Mouse (Mus musculus) intestine, postnatal 0 days (tissue): ENCODE data around the gene Rexo5. TPM values are rescaled to one million over a fixed set of nuclear protein-coding genes. Genes with fewer than 3 reads are reported as not detected.

ENCODE experiments used
- ATAC-seq: fragments of 200-750 bp; cut with Nextera tagmentation; 2 replicates; pipeline ENCODE4 v1.8.0; 2017; ENCODE audit warnings: mild to moderate bottlenecking, moderate TSS enrichment, moderate library complexity
- H3K27ac ChIP-seq: fragments of 300-500 bp; sonication (generic); 2 replicates; pipeline ENCODE4 v1.5.1; 2014; ENCODE audit warnings: mild to moderate bottlenecking, low read depth, low read length, moderate library complexity
- H3K27me3 ChIP-seq: fragments of 300-500 bp; sonication (generic); replicated peaks from 2 replicates; pipeline ENCODE4 v1.6.1; 2014; ENCODE audit warnings: low read length, mixed read lengths; ENCODE audit not compliant: control insufficient read depth, insufficient read depth
- H3K36me3 ChIP-seq: fragments of 300-500 bp; sonication (generic); 2 replicates; pipeline ENCODE4 v1.6.1; 2014; ENCODE audit warnings: mild to moderate bottlenecking, moderate library complexity; ENCODE audit not compliant: control insufficient read depth, insufficient read depth
- H3K4me1 ChIP-seq: fragments of 300-500 bp; sonication (generic); replicated peaks from 2 replicates; pipeline ENCODE4 v1.6.1; 2014; ENCODE audit warnings: antibody characterized with exemption, low read length, mixed read lengths; ENCODE audit not compliant: control insufficient read depth, insufficient read depth
- H3K4me2 ChIP-seq: fragments of 300-500 bp; sonication (generic); replicated peaks from 2 replicates; pipeline ENCODE4 v1.6.1; 2014; ENCODE audit warnings: low read depth, mild to moderate bottlenecking, moderate library complexity
- H3K4me3 ChIP-seq: fragments of 300-500 bp; sonication (generic); 2 replicates; pipeline ENCODE4 v1.5.1; 2014; ENCODE audit warnings: low read depth, low read length
- H3K9ac ChIP-seq: fragments of 300-500 bp; sonication (generic); 2 replicates; pipeline ENCODE4 v1.6.1; 2014; ENCODE audit warnings: mild to moderate bottlenecking, low read depth, low read length
- H3K9me3 ChIP-seq: fragments of 300-500 bp; sonication (generic); 2 replicates; pipeline ENCODE4 v1.6.1; 2016; ENCODE audit warnings: mixed run types; ENCODE audit not compliant: control insufficient read depth
- CTCF ChIP-seq: sonication (generic); IDR thresholded peaks from 2 replicates; pipeline ENCODE4 v1.5.1; 2016; ENCODE audit warnings: low read depth, mild to moderate bottlenecking, control low read depth, antibody characterized with exemption, moderate library complexity
- WGBS: fragments of 180-500 bp; shearing (Covaris S2); extraction: QIAGEN DNeasy Blood & Tissue Kit; methylation state at CpG from one replicate; pipeline ENCODE4 v1.1.7; 2014; 5-methylcytosine and 5-hydroxymethylcytosine counted together
- polyA plus RNA-seq: library from polyadenylated mRNA; unstranded; fragments of >200 nt; fragmentation: Nextera tagmentation; extraction: Ambion mirVana; gene quantifications from 2 replicates; pipeline ENCODE4 v1.2.1, GENCODE M21; 2015

Rexo5 gene
- polyA plus RNA-seq, 1 experiment from 2014 or later = 4.1 TPM

- no peaks in the 10 kb centered on the region for H3K27me3 ChIP-seq
- H3K9ac ChIP-seq = no peak overlapping the region
- no peak overlapping the region for H3K4me3 ChIP-seq
- no peak for ATAC-seq
- 94% methylated on average over 3 of the region's 3 CpGs for WGBS
- H3K4me2 ChIP-seq = no peak overlapping the region
- H3K4me1 ChIP-seq = no peaks in the 10 kb centered on the region
- TF ChIP-seq CTCF = no peak
- H3K36me3 ChIP-seq = no peaks in the 10 kb centered on the region; the same call in 1 of the 2 replicates
- no peak overlapping the region for H3K27ac ChIP-seq
- no peaks in the 10 kb centered on the region for H3K9me3 ChIP-seq
Measured at GRCm38 (mm10) chr7:119808723-119809122, 14.9 kb downstream of the Rexo5 start.

- WGBS = 100% methylated on average over 1 of the region's 1 CpGs
- H3K27ac ChIP-seq = no peak overlapping the region
- ATAC-seq = no peak
- no peak overlapping the region for H3K4me3 ChIP-seq
- no peaks in the 10 kb centered on the region for H3K27me3 ChIP-seq
- H3K36me3 ChIP-seq = 0 out of 2 replicates have a peak, but pooled peaks cover 12% of the 10 kb centered on the region
- H3K4me2 ChIP-seq = no peak overlapping the region
- H3K9me3 ChIP-seq = no peaks in the 10 kb centered on the region
- H3K4me1 ChIP-seq = no peaks in the 10 kb centered on the region
- TF ChIP-seq CTCF = no peak
- H3K9ac ChIP-seq = no peak overlapping the region
Measured at GRCm38 (mm10) chr7:119835371-119835770, 41.6 kb downstream of the Rexo5 start.

GRCm38 (mm10) chr7:119835996-119836777 lies 42.4 kb downstream of the Rexo5 start:
- Histone ChIP-seq H3K4me3 (no peak overlapping the region), H3K4me2 (no peak overlapping the region), H3K4me1 (no peaks in the 10 kb centered on the region), H3K9me3 (no peaks in the 10 kb centered on the region), H3K27me3 (no peaks in the 10 kb centered on the region), H3K36me3 (0 out of 2 replicates have a peak, but pooled peaks cover 12% of the 10 kb centered on the region), H3K9ac (no peak overlapping the region), H3K27ac (no peak overlapping the region)
- ATAC-seq = no peak
- WGBS = 90% methylated on average over 4 of the region's 4 CpGs
- TF ChIP-seq CTCF = no peak

GRCm38 (mm10) chr7:119841820-119842449 lies 48.1 kb downstream of the Rexo5 start:
- Histone ChIP-seq H3K27ac (no peak overlapping the region), H3K4me1 (no peaks in the 10 kb centered on the region), H3K4me2 (no peak overlapping the region), H3K4me3 (no peak overlapping the region), H3K9ac (no peak overlapping the region), H3K9me3 (no peaks in the 10 kb centered on the region), H3K27me3 (no peaks in the 10 kb centered on the region), H3K36me3 (0 out of 2 replicates have a peak, but pooled peaks cover 3% of the 10 kb centered on the region)
- TF ChIP-seq CTCF = no peak
- no peak for ATAC-seq
- 95% methylated on average over 4 of the region's 4 CpGs for WGBS

- no peaks in the 10 kb centered on the region for H3K27me3 ChIP-seq
- 78% methylated on average over 2 of the region's 2 CpGs for WGBS
- no peak for TF ChIP-seq CTCF
- no peaks in the 10 kb centered on the region for H3K4me1 ChIP-seq
- H3K9ac ChIP-seq = no peak overlapping the region
- no peaks in the 10 kb centered on the region for H3K9me3 ChIP-seq
- 0 out of 2 replicates have a peak, but pooled peaks cover 3% of the 10 kb centered on the region for H3K36me3 ChIP-seq
- H3K4me3 ChIP-seq = no peak overlapping the region
- no peak for ATAC-seq
- H3K27ac ChIP-seq = no peak overlapping the region
- no peak overlapping the region for H3K4me2 ChIP-seq
Measured at GRCm38 (mm10) chr7:119845541-119845940, 51.7 kb downstream of the Rexo5 start.

GRCm38 (mm10) chr7:119847396-119847795 lies 53.6 kb downstream of the Rexo5 start:
- no peaks in the 10 kb centered on the region for H3K27me3 ChIP-seq
- no peak overlapping the region for H3K4me2 ChIP-seq
- no peaks in the 10 kb centered on the region for H3K9me3 ChIP-seq
- no peaks in the 10 kb centered on the region for H3K4me1 ChIP-seq
- H3K27ac ChIP-seq = no peak overlapping the region
- 87% methylated on average over 2 of the region's 2 CpGs for WGBS
- H3K4me3 ChIP-seq = no peak overlapping the region
- ATAC-seq = no peak
- no peak overlapping the region for H3K9ac ChIP-seq
- TF ChIP-seq CTCF = no peak
- H3K36me3 ChIP-seq = 0 out of 2 replicates have a peak, but pooled peaks cover 3% of the 10 kb centered on the region
